Mouse (Mus musculus) limb, embryonic 15.5 days (tissue): ENCODE measurements around the gene Tsc22d4. TPM values are rescaled to one million over a fixed set of nuclear protein-coding genes. Genes with fewer than 3 reads are reported as not detected.
"Not testable (repeated sequence)": the region's sequence is repeated elsewhere in the genome, so short reads cannot be mapped to it uniquely, and the experiment has no call there.

Source experiments
- ATAC-seq: fragments of 200-750 bp; cut with Nextera tagmentation; 2 replicates; pipeline ENCODE4 v1.8.0; 2017; ENCODE audit warnings: low read depth, moderate TSS enrichment; ENCODE audit not compliant: insufficient number of reproducible peaks, low FRiP score, low TSS enrichment
- H3K27ac ChIP-seq: fragments of 300-500 bp; sonication (generic); 2 replicates; pipeline ENCODE4 v1.5.1; 2015; ENCODE audit warnings: moderate library complexity, mild to moderate bottlenecking, inconsistent platforms
- H3K27me3 ChIP-seq: fragments of 300-500 bp; sonication (generic); 2 replicates; pipeline ENCODE4 v1.6.1; 2015; ENCODE audit warnings: inconsistent platforms
- H3K36me3 ChIP-seq: fragments of 300-500 bp; sonication (generic); 2 replicates; pipeline ENCODE4 v1.6.1; 2015; ENCODE audit warnings: inconsistent platforms
- H3K4me1 ChIP-seq: fragments of 300-500 bp; sonication (generic); 2 replicates; pipeline ENCODE4 v1.6.1; 2015; ENCODE audit warnings: inconsistent platforms
- H3K4me2 ChIP-seq: fragments of 300-500 bp; sonication (generic); 2 replicates; pipeline ENCODE4 v1.6.1; 2015; ENCODE audit warnings: mild to moderate bottlenecking, inconsistent platforms
- H3K4me3 ChIP-seq: fragments of 300-500 bp; sonication (generic); 2 replicates; pipeline ENCODE4 v1.5.1; 2015; ENCODE audit warnings: mild to moderate bottlenecking, inconsistent platforms
- H3K9ac ChIP-seq: fragments of 300-500 bp; sonication (generic); 2 replicates; pipeline ENCODE4 v1.6.1; 2015; ENCODE audit warnings: inconsistent platforms
- H3K9me3 ChIP-seq: fragments of 300-500 bp; sonication (generic); 2 replicates; pipeline ENCODE4 v1.6.1; 2016; ENCODE audit warnings: inconsistent platforms
- WGBS: fragments of 180-500 bp; shearing (Covaris S2); methylation state at CpG from one replicate; pipeline ENCODE4 v1.1.7; 2015; 5-methylcytosine and 5-hydroxymethylcytosine counted together
- polyA plus RNA-seq: library from polyadenylated mRNA; unstranded; fragments of >200 nt; fragmentation: Nextera tagmentation; extraction: Ambion mirVana; gene quantifications from 2 replicates; pipeline ENCODE4 v1.2.1, GENCODE M21; 2015

Tsc22d4 gene
- polyA plus RNA-seq = 169 and 197 TPM in 2 replicates

GRCm38 (mm10) chr5:137745214-137746171 is at the start of gene Tsc22d4:
Gene Tsc22d4 (plus strand): TSS chr5:137745730.
- peak within 1 kb of the TSS; percentile 70 for H3K9ac ChIP-seq
- no peaks in the 10 kb centered on the region for H3K9me3 ChIP-seq
- H3K36me3 ChIP-seq = 0 out of 2 replicates have a peak, but pooled peaks cover 3% of the 10 kb centered on the region
- H3K4me3 ChIP-seq = peak within 1 kb of the TSS; percentile 75
- H3K4me1 ChIP-seq = peaks cover 49% of the 10 kb centered on the region
- 3% methylated on average over 28 of the region's 28 CpGs for WGBS
- peak within 1 kb of the TSS; percentile 98 for H3K27ac ChIP-seq
- peak; percentile 89 for ATAC-seq
- peak within 1 kb of the TSS; percentile 90 for H3K4me2 ChIP-seq
- H3K27me3 ChIP-seq = no peaks in the 10 kb centered on the region

- WGBS = 74% methylated on average over 4 of the region's 4 CpGs
- no peak overlapping the region for H3K4me3 ChIP-seq
- no peaks in the 10 kb centered on the region for H3K9me3 ChIP-seq
- ATAC-seq = no peak
- H3K9ac ChIP-seq = no peak overlapping the region
- no peak overlapping the region for H3K4me2 ChIP-seq
- no peaks in the 10 kb centered on the region for H3K36me3 ChIP-seq
- H3K27ac ChIP-seq = no peak overlapping the region
- H3K4me1 ChIP-seq = no peaks in the 10 kb centered on the region
- no peaks in the 10 kb centered on the region for H3K27me3 ChIP-seq
These were observed 49.6 kb upstream of the Tsc22d4 start for GRCm38 (mm10) chr5:137695930-137696329.

- H3K4me1 ChIP-seq = no peaks in the 10 kb centered on the region
- no peaks in the 10 kb centered on the region for H3K36me3 ChIP-seq
- no peak for ATAC-seq
- H3K9ac ChIP-seq = no peak overlapping the region
- H3K27ac ChIP-seq = no peak overlapping the region
- no peaks in the 10 kb centered on the region for H3K27me3 ChIP-seq
- H3K9me3 ChIP-seq = no peaks in the 10 kb centered on the region
- H3K4me2 ChIP-seq = no peak overlapping the region
- no peak overlapping the region for H3K4me3 ChIP-seq
- 51% methylated on average over 3 of the region's 3 CpGs for WGBS
These were observed 46.5 kb upstream of the Tsc22d4 start for GRCm38 (mm10) chr5:137699080-137699479.

- Histone ChIP-seq H3K36me3 (no peaks in the 10 kb centered on the region), H3K9me3 (no peaks in the 10 kb centered on the region), H3K9ac (no peak overlapping the region), H3K4me3 (no peak overlapping the region), H3K27me3 (no peaks in the 10 kb centered on the region), H3K4me1 (no peaks in the 10 kb centered on the region), H3K27ac (no peak overlapping the region), H3K4me2 (no peak overlapping the region)
- 49% methylated on average over 2 of the region's 2 CpGs for whole genome bisulfite sequencing
- no peak for ATAC-seq
These were observed 45.7 kb upstream of the Tsc22d4 start for GRCm38 (mm10) chr5:137699850-137700249.

GRCm38 (mm10) chr5:137705242-137705641 is 40.3 kb upstream of the Tsc22d4 start:
- Histone ChIP-seq H3K4me1 (peaks cover 6% of the 10 kb centered on the region), H3K9me3 (no peaks in the 10 kb centered on the region), H3K4me3 (no peak overlapping the region), H3K27me3 (no peaks in the 10 kb centered on the region), H3K4me2 (no peak overlapping the region), H3K9ac (no peak overlapping the region), H3K36me3 (no peaks in the 10 kb centered on the region), H3K27ac (no peak overlapping the region)
- ATAC-seq = no peak
- 50% methylated on average over 6 of the region's 6 CpGs for WGBS

GRCm38 (mm10) chr5:137706913-137707633 is 38.5 kb upstream of the Tsc22d4 start:
- Histone ChIP-seq H3K27ac (no peak overlapping the region; the same call in 1 of the 2 replicates), H3K9me3 (no peaks in the 10 kb centered on the region), H3K27me3 (no peaks in the 10 kb centered on the region), H3K4me3 (no peak overlapping the region), H3K4me2 (no peak overlapping the region), H3K4me1 (peaks cover 6% of the 10 kb centered on the region), H3K9ac (no peak overlapping the region), H3K36me3 (no peaks in the 10 kb centered on the region)
- 51% methylated on average over 12 of the region's 12 CpGs for WGBS
- peak; percentile 48; the same call in 1 of the 2 replicates for ATAC-seq

- Histone ChIP-seq H3K9me3 (no peaks in the 10 kb centered on the region), H3K4me1 (no peaks in the 10 kb centered on the region), H3K27ac (no peak overlapping the region), H3K36me3 (no peaks in the 10 kb centered on the region), H3K9ac (no peak overlapping the region), H3K4me3 (no peak overlapping the region), H3K27me3 (no peaks in the 10 kb centered on the region), H3K4me2 (no peak overlapping the region)
- WGBS = 68% methylated on average over 5 of the region's 5 CpGs
- no peak for ATAC-seq
These were observed 32.1 kb upstream of the Tsc22d4 start for GRCm38 (mm10) chr5:137713454-137713853.

GRCm38 (mm10) chr5:137715685-137716084 is 29.8 kb upstream of the Tsc22d4 start:
- no peak for ATAC-seq
- WGBS = 62% methylated on average over 8 of the region's 8 CpGs
- no peak overlapping the region for H3K27ac ChIP-seq
- no peak overlapping the region for H3K4me2 ChIP-seq
- H3K9ac ChIP-seq = no peak overlapping the region
- H3K27me3 ChIP-seq = no peaks in the 10 kb centered on the region
- no peak overlapping the region for H3K4me3 ChIP-seq
- no peaks in the 10 kb centered on the region for H3K36me3 ChIP-seq
- peaks cover 2% of the 10 kb centered on the region; the same call in 1 of the 2 replicates for H3K4me1 ChIP-seq
- no peaks in the 10 kb centered on the region for H3K9me3 ChIP-seq

GRCm38 (mm10) chr5:137718020-137718790 is 27.3 kb upstream of the Tsc22d4 start:
- WGBS = 61% methylated on average over 8 of the region's 8 CpGs

GRCm38 (mm10) chr5:137719088-137719487 is 26.4 kb upstream of the Tsc22d4 start:
- WGBS = 82% methylated on average over 6 of the region's 6 CpGs
- Histone ChIP-seq H3K27ac (no peak overlapping the region), H3K36me3 (no peaks in the 10 kb centered on the region), H3K9me3 (no peaks in the 10 kb centered on the region), H3K4me2 (no peak overlapping the region), H3K4me3 (no peak overlapping the region), H3K4me1 (peaks cover 3% of the 10 kb centered on the region; the same call in 1 of the 2 replicates), H3K9ac (no peak overlapping the region), H3K27me3 (0 out of 2 replicates have a peak, but pooled peaks cover 2% of the 10 kb centered on the region)
- ATAC-seq = no peak

More at GRCm38 (mm10) chr5:137718020-137718790, 27.3 kb upstream of the Tsc22d4 start:
- no peak overlapping the region for H3K4me3 ChIP-seq
- no peak for ATAC-seq
- H3K9ac ChIP-seq = no peak overlapping the region
- H3K36me3 ChIP-seq = no peaks in the 10 kb centered on the region
- 0 out of 2 replicates have a peak, but pooled peaks cover 2% of the 10 kb centered on the region for H3K27me3 ChIP-seq
- H3K9me3 ChIP-seq = no peaks in the 10 kb centered on the region
- H3K4me2 ChIP-seq = no peak overlapping the region
- H3K27ac ChIP-seq = no peak overlapping the region
- peaks cover 3% of the 10 kb centered on the region; the same call in 1 of the 2 replicates for H3K4me1 ChIP-seq

GRCm38 (mm10) chr5:137720558-137721164 is 24.9 kb upstream of the Tsc22d4 start:
- not testable (repeated sequence) for H3K27ac ChIP-seq, H3K9ac ChIP-seq, H3K9me3 ChIP-seq, H3K4me3 ChIP-seq, H3K27me3 ChIP-seq, ATAC-seq, H3K36me3 ChIP-seq, H3K4me1 ChIP-seq
- WGBS = 10% methylated on average over 11 of the region's 16 CpGs
- H3K4me2 ChIP-seq = peak overlapping the region; percentile 36
